Mouse (Mus musculus): ENCODE results near the gene Mylk.

DNA sequence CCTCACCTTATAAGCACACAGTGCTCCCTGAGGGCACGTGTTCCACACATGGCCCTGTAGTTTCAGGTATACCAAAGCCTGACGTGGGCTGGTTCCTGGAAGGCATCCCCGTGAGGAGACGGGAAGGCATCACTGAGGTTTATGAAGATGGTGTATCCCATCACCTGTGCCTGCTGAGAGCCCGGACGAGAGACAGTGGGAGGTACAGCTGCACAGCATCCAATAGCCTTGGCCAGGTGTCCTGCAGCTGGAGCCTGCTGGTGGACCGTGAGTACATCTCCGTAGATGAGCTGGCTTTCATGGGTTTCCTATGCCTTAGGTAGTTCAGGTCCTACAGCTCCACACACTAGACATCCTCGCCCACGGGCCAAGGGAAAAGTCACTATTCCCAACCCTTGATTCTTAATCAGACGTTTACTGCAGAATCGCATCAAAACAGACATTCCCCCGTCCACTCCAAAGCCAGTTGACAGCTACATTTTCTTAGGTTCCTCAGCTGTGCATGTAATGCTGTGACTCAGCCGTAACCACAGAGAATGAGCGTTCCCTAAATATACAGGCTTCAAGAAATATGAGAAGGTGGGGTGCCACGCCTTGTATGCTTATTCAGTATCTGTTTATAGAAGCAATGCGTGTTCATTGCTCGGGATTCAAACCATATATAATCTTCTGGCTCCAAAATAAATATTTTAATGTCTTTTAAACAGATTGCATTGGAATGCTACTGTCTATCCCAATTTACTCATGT lies 135.2 kb downstream of the Mylk start:
- TF ChIP-seq CTCF (IDR thresholded peaks at IDR 0.05; ENCODE audit: extremely low read depth, insufficient read length, insufficient replicate concordance, low read depth, low read length): no peak
- no peak for TF ChIP-seq POLR2A (IDR thresholded peaks at IDR 0.05; ENCODE audit: low read depth, low read length)

Measured in small intestine, adult 2 months (tissue).